Mouse (Mus musculus): Measurements from ENCODE around the gene Rgs6. TPM values are rescaled to one million over a fixed set of nuclear protein-coding genes. Genes with fewer than 3 reads are reported as not detected.

The Rgs6 gene
- total RNA-seq (2021), result under 1 TPM; 0.61 to 0.75 TPM
- long read RNA-seq, experiment 1, result 0 reads
- long read RNA-seq, experiment 2, result 0 reads

DNA sequence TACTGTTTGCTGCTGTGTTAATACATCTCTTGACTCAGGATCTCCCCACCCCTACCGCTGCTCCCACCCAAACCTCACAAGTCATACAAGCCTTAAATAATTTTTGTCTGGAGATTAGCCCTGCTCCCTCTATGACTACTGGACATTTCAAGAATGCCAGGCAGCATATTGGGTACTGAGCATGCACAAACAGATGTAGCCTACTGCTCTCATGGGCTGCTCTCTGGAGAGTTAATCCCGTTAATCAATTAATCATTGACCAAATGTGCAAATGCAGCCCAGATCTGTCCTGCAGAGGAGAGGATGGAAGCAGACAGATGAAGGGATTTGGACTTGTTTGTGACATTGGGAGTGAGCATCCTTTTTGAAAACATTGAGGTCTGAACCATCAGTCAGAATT, at the start of gene Rgs6:
Gene Rgs6 (plus strand): TSS at position 276 of the 400 bp plus-strand sequence.
- no peak for DNase-seq
- H3K4me3 ChIP-seq, result no peak within 1 kb of the TSS
- H3K27ac ChIP-seq, result no peak within 1 kb of the TSS
- intact Hi-C loops (cut with DNase I), result no loop called here
- TF ChIP-seq CTCF (IDR thresholded peaks at IDR 0.05), result no peak

DNA sequence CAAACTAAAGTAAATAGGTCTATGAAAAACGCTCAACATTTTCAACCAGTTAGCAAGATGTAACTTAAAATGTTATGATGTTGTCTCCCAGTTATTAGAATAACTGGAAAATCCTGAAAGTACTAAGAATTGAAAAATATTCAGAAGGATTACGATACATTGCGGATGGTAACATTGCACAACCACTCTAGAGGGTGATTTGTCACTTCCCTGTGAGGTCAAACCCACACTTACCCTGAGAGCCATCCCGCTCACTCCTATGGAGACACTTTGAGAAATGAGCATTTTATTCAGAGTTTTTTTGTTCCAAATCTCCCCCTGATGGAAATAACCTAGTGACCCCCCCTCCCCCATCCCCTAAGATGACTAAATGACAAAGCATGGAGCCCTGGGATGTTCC, 41.0 kb upstream of the Rgs6 start:
- no peak for TF ChIP-seq CTCF (IDR thresholded peaks at IDR 0.05)
- Histone ChIP-seq H3K4me3 (no peak overlapping the region), H3K27ac (no peak overlapping the region)
- intact Hi-C loops (cut with DNase I), result no loop called here
- no peak for DNase-seq

DNA sequence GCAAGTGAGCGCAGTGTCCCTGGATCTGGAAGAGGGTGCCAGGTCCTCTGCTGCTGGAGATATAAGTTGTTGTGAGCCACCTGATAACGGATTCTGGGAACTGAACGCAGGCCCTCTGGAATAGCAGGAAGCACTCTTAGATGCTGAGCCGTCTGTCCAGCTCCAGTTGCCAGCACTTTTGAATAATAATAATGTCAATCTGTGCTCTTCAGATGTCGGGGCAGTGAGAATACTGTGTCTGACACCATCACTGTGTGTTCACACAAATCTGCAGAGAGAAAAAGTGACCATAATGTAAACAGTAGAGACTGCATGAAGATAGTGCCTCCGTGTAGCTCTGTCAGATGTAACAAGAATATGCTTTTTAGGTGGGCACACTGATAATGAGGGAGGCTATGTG, 38.9 kb upstream of the Rgs6 start:
- DNase-seq, result no peak
- no peak overlapping the region for H3K4me3 ChIP-seq
- intact Hi-C loops (cut with DNase I), result no loop called here
- H3K27ac ChIP-seq, result no peak overlapping the region
- TF ChIP-seq CTCF (IDR thresholded peaks at IDR 0.05), result no peak

DNA sequence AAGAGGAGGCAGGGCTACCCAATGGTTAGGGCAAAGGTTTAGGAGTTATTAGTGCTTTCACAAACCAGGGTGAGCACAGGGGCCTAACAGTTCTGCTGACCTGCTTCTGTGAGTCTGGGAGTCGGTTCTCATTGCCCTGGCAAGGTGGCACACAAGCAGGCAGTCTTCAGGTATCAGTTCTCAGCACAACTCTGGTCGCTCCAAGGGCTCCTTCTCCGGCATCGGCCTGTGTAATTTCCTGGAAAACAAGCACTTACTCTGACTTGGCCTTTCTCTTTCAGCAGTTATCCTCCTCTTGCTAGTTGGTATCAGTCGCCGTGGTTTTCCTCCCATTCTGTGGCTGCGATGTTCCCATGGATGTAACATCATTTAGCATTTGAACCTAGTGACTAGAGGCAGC, 38.0 kb upstream of the Rgs6 start:
- no peak for TF ChIP-seq CTCF (IDR thresholded peaks at IDR 0.05)

DNA sequence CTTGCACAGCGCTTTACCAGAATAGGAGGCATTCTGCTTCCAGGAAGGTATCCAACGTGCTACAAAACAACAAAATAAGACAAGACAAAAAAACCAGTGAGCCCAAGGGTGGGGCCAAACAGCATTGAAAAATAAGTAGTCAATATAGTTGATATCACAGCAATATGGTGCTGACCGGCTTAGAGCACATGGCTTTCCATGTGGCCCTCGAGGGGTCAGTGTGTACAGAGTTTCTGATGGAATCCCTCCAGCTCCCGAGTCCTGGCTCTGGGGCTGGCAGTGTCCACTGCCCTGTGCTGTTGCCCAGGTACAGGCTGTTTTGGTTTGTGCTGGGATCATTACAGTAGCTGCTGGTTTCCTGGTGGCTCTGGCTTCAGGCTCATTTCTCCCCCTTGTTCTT, 35.7 kb upstream of the Rgs6 start:
- TF ChIP-seq CTCF (IDR thresholded peaks at IDR 0.05), result no peak
- no peak for DNase-seq
- no peak overlapping the region for H3K27ac ChIP-seq
- intact Hi-C loops (cut with DNase I), result no loop called here
- H3K4me3 ChIP-seq, result no peak overlapping the region

More for the DNA sequence above, 38.0 kb upstream of the Rgs6 start:
- H3K27ac ChIP-seq, result no peak overlapping the region
- DNase-seq, result no peak
- intact Hi-C loops (cut with DNase I), result no loop called here
- H3K4me3 ChIP-seq, result no peak overlapping the region

DNA sequence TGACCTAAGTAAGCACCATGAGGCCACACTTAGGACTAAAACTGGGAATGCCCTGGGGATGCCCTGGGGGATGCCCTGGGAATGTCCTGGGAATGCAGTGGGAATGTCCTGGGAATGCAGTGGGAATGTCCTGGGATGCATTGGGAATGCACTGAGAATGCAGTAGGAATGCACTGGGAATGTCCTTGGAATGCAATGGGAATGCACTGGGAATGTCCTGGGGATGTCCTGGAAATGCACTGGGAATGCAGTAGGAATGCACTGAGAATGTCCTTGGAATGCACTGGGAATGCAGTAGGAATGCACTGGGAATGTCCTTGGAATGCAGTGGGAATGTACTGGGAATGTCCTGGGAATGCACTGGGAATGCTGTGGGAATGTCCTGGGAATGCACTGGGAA, 25.2 kb upstream of the Rgs6 start:
- Histone ChIP-seq H3K27ac (no peak overlapping the region), H3K4me3 (no peak overlapping the region)
- TF ChIP-seq CTCF (IDR thresholded peaks at IDR 0.05), result no peak
- intact Hi-C loops (cut with DNase I), result no loop called here
- DNase-seq, result no peak

DNA sequence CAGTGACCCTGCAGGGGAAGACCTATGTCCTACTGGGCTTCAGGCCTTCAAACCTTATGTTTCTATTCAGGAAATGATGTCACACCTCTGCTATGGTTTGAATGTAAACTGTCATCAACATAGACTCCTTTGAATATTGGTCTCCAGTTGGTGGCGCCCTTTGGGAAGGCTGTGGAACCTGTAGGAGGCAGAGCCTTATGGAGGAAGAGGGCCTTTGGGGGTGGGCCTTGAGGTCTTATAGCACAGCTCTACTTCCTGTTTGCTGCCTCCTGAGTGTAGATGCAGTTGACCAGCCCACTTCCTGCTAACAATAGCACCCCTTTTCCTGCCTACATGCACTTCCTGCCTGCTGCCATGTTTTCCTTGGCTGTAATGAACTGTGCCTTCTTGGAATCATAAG, 19.7 kb upstream of the Rgs6 start:
- no peak for DNase-seq
- no peak overlapping the region for H3K27ac ChIP-seq
- TF ChIP-seq CTCF (IDR thresholded peaks at IDR 0.05), result no peak
- intact Hi-C loops (cut with DNase I), result no loop called here
- H3K4me3 ChIP-seq, result no peak overlapping the region

DNA sequence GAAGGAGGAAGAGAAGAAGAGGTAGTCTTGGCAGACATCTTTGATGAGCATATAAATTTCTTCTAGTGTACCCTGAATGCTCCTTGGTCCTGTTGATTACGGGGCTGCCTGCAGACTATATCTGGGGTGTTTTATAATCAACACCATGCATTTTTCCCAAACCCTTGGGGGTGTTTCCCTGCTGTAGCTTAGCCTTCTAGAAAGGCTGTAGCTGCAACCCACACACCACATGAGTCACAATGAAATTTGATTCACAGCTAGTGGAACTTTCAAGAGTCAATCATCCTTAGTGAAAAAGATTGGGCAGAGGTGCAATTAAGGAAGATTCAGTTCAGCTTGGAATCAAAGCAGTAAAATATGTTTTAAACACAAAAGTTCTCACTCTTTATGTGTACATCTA, 15.4 kb upstream of the Rgs6 start:
- intact Hi-C loops (cut with DNase I), result no loop called here
- DNase-seq, result no peak
- TF ChIP-seq CTCF (IDR thresholded peaks at IDR 0.05), result no peak
- H3K4me3 ChIP-seq, result no peak overlapping the region
- no peak overlapping the region for H3K27ac ChIP-seq

DNA sequence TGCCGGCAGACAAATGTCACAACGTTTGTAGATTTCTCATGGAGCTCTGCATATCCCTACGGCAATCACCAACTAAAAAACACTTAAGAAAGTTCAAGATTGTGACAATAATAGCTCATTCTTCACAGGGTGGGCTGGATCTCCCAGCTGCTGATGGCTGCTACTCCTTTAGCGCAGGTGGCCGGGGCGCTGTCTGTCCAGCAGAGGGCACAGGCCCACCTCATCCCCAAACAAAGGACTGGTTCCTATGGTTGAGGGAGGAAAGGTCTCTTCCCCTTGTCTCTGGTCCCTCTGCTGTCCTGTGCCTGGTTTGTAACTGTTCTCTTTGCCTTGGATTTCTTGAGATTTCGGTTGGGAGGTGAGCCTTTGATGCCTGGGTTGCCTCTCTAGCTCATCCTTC, 1.5 kb upstream of the Rgs6 start:
- peak; percentile 37; the same call in 1 of the 2 replicates for TF ChIP-seq CTCF (IDR thresholded peaks at IDR 0.05)
- no peak for DNase-seq
- Histone ChIP-seq H3K27ac (no peak overlapping the region), H3K4me3 (no peak overlapping the region)
- intact Hi-C loops (cut with DNase I), result no loop called here

DNA sequence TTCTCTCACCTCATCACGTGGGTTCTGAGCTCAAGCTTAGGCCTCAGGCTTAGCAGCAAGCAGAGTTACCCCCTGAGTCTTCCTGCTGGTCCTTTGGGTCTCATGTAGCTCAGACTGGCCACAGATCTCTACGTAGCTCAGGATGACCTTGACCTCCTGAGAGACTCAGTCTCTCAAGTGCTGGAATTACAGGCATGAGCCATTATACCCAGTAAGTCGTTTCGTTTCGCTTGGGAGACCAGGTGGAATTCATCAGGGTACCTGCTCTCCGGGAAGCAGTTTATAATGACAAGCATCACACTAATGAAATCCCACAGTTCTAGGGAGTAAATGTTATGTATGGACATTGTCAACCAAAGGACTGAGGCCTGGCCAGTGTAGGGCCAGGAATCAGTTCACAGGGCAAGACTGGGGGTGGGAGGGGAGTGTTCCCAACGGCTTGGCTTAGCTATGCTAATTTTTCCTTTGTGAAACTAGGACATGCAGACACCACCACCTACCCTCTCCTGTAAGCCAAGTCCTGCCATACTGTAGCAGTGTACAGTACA, 670 bp upstream of the Rgs6 start:
- no peak for TF ChIP-seq CTCF (IDR thresholded peaks at IDR 0.05)
- intact Hi-C loops (cut with DNase I), result no loop called here
- DNase-seq, result no peak
- H3K27ac ChIP-seq, result no peak overlapping the region
- H3K4me3 ChIP-seq, result no peak overlapping the region

DNA sequence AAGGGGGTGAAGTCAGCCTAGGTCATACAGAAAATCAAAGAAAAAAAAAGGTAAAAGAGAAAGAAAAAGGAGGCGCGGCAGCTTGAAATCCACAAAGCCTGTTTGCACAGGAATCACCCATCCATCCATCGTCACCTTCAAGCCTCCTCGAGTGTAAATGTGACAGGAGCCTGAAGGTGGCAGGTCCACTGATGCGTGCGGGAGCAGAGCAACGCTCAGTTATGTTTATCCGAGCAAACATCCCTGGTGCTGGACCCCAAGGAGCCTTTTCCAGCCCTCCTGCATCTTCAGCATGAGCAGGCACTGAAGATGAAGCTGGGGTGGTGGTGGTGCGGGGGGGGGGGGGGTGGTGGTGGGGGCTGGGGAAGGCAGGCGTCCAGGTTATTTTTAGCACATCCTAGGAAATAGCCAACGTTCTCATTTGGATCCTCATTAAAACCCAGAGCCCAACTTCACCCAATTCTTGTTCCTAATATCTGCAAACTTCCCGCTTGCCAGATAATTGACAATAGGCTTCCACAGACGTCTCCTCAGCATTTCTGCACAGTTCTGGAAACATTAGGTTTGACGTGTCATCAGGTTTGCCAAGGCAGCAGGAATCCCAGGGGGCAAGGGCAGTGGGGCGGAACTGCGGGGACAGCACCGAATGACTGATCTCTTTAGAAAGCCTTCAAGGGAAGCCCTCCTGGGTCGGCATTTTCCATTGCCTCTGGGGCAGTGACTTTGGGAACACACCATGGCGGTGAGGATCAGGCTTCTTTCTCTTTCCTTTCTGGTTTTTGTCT, 946 bp downstream of the Rgs6 start:
- Histone ChIP-seq H3K4me3 (no peak overlapping the region), H3K27ac (no peak overlapping the region)
- TF ChIP-seq CTCF (IDR thresholded peaks at IDR 0.05), result no peak
- intact Hi-C loops (cut with DNase I), result no loop called here
- DNase-seq, result peak; percentile 27

DNA sequence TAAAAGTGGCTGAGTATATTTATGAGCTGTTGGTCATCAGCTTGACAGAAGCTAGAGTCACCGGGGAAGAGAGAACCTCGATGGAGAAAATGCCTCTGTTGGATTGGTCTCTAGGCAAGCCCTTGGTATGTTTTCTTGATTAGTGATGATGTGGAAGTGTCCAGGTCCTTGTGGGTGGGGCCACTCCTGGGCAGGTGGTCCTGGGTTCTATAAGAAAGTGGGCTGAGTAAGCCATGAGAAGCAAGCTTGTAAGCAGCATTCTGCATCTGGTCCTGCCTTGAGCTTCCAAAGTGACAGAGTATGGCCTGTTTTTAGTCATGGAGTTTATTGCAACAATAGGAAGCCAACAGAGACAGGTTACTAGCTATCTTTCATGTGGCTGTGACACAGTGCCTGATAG, 10.9 kb downstream of the Rgs6 start:
- Histone ChIP-seq H3K27ac (no peak overlapping the region), H3K4me3 (no peak overlapping the region)
- no peak for DNase-seq
- no peak for TF ChIP-seq CTCF (IDR thresholded peaks at IDR 0.05)
- intact Hi-C loops (cut with DNase I), result no loop called here

DNA sequence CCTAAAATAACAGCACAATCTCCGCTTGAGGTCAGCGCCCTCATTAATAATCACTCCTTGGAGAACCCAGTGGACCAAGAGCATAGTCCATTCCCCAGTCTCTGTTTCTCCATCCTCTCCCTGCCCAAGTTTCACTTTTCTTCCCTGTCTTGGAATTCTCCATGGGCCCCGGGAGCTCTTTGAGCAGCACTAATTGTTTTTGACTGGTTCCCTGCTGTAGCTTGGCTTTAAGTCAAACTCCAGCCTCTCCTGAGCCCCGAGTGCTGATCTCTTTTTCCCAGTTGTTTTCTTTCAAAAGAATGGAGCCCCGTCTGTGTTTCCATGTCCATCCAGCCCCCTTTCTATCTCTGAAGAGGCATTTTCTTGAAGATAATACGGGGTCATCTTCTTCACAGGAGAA, 12.3 kb downstream of the Rgs6 start:
- DNase-seq, result no peak
- intact Hi-C loops (cut with DNase I), result no loop called here
- no peak for TF ChIP-seq CTCF (IDR thresholded peaks at IDR 0.05)
- Histone ChIP-seq H3K4me3 (no peak overlapping the region), H3K27ac (no peak overlapping the region)

DNA sequence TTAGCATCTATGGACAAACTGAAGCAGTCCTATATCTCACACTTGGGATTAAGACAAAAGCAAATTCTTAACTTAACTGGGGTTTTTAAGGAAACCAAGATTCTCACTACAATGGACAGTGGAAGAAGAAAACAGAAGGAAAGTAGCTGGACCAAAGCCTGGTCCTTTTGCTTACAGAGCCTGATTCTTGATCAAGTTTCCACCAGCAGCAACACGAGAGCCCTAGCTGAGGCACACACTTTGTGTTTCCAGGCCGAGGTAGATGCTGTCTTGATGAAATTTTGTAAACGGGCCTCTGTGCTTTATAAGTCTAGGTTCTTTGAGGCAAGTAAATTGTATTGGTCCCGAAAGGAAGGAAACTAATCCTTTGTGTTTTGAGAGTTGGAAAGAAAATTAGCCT, 14.7 kb downstream of the Rgs6 start:
- intact Hi-C loops (cut with DNase I), result no loop called here
- no peak for TF ChIP-seq CTCF (IDR thresholded peaks at IDR 0.05)

More for the DNA sequence above, 14.7 kb downstream of the Rgs6 start:
- Histone ChIP-seq H3K4me3 (no peak overlapping the region), H3K27ac (no peak overlapping the region)
- no peak for DNase-seq
